Mouse (Mus musculus) colon, adult 2 months (tissue): ENCODE data around the gene Ube2d1. TPM values are rescaled to one million over a fixed set of nuclear protein-coding genes. Genes with fewer than 3 reads are reported as not detected.

Experiments used
- polyA plus RNA-seq: library from polyadenylated mRNA; depleted of rRNA; stranded (reverse); fragments of >200 nt; gene quantifications from 2 replicates; pipeline ENCODE4 v1.2.3, GENCODE M21; 2012; rRNA removed

Ube2d1 gene
- 17.8 and 25.1 TPM in 2 replicates for polyA plus RNA-seq

DNA sequence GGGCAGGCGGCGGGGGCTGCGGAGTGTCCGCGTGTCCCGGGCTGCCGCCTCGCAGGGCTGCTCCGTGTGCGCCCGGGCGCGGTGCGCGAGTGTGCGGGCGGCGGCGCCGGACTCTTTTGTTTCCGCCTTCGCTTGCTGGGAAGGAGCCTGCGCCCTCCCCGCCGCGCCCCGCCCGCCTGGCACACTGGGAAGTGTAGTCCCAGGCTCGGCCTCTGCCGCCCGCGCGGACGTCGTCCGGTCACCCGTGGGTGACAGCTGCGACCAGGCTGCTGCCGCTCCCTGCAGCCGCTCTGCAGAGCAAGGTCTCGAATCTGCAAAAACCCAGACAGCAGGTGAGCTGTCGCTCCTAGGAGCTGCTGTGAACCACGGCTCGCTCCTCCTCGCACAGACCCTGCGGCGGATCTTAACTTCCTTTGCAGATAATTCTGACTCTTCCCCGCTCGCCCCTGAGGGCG lies at the start of gene Ube2d1:
TSS of gene Ube2d1 (minus strand) at position 137 of the 455 bp plus-strand sequence.

DNA sequence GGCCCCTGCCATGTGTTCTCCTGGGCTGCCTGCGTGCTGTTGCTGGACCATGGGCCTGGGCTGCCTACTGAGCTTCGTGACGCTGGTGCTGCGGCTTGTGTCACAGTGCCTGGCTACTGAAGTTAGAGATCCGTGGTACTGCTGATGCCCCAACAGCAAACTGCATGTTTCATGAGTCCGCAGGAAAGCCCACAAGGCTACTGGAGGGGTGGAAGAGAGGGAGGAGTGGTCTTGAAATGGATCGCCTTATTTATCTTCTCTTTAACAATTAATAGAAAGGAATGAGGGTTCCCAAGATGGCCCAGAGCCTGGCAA lies 46.9 kb downstream of the Ube2d1 start, which contains the start of gene Tfam:
TSS of gene Tfam (minus strand) at position 41 of the 315 bp plus-strand sequence.

Other genes with a start within 250 kb of the Ube2d1 start
- 7.1 and 7.3 TPM in 2 replicates for gene Bicc1, start 125.6 kb downstream of the Ube2d1 start, polyA plus RNA-seq
- 6.7 and 6.9 TPM in 2 replicates for gene Tfam, start 47.0 kb downstream of the Ube2d1 start, polyA plus RNA-seq
- 101 and 108 TPM in 2 replicates for gene Cisd1, start 59.7 kb upstream of the Ube2d1 start, polyA plus RNA-seq
- gene Ipmk, start 62.5 kb upstream of the Ube2d1 start, polyA plus RNA-seq: 52.6 and 54.6 TPM in 2 replicates